Comparison of ENCODE assay signal across 25 mouse cellular contexts in the genomic region with DNA sequence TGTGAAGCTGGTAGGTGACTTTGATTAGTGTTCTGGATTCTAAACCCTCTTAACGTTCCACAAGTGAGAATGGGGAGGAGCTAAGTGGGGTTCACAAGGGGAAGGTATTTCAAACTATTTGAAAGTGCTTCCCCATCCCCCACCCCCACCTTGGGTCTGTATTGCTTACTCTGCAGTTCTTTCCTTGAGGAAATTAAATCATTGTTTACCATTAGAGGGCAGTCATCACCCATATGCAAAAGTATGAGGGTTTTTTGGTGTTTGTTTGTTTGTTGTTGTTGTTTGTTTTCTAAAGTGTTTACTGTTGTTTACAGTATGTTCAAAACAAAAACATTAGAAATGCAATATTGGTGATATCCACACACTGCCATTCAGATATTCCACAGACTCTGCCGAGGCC. TPM values are rescaled to one million over a fixed set of nuclear protein-coding genes. Genes with fewer than 3 reads are reported as not detected.
A peak's percentile ranks its signal among the peaks of the same experiment; 100 is the strongest.
DNase-seq lines count a peak whose midpoint lies in the region; ATAC-seq and TF ChIP-seq lines count a peak whose summit lies in the region.
"Had no signal": no experiment of that assay in that cellular context is flagged by ENCODE, and none has a peak within 500 bp of the region (broad histone marks: within the 10 kb centered on the region; RNA-seq: fewer than 3 reads in every experiment).

No protein-coding gene starts in this region.

- no peaks in the 10 kb centered on the region for H3K36me3 ChIP-seq in forebrain, postnatal 0 days (ENCODE audit: insufficient read depth)
- H3K36me3 ChIP-seq in forebrain, embryonic 10.5 days (replicated peaks), result no peaks in the 10 kb centered on the region
- H3K36me3 ChIP-seq: limb, embryonic 10.5 days; lung, embryonic 15.5 days; stomach, embryonic 15.5 days had no signal

- no peak overlapping the region for H3K4me2 ChIP-seq in forebrain, postnatal 0 days (ENCODE audit: low read depth)
- H3K4me2 ChIP-seq: forebrain, embryonic 13.5 days; heart, embryonic 11.5 days; hindbrain, embryonic 14.5 days; lung, embryonic 15.5 days; midbrain, embryonic 11.5 days; stomach, embryonic 15.5 days had no signal

- no peak for DNase-seq in forebrain, postnatal 0 days
- no peak for DNase-seq in forebrain, embryonic 10.5 days (ENCODE audit: extremely low spot score, low spot score)
- no peak for DNase-seq in layer of hippocampus, adult 2 months (ENCODE audit: low spot score in 2 of 2)
- DNase-seq in layer of hippocampus, postnatal 36 days, result no peak
- peak; percentile 24 for DNase-seq in A20 (ENCODE audit: low read depth, low spot score)
- DNase-seq in cerebellum, postnatal 10 days, result no peak
- no peak for DNase-seq in cerebellum, adult 11-12 months
- DNase-seq: adrenal gland, postnatal 25 days; cerebellum, adult 11 months; gastrocnemius, postnatal 25 days; heart, postnatal 14 days; kidney, adult 18-20 months; kidney, postnatal 14 days; lung, postnatal 4 days; right cerebral cortex, postnatal 25 days; thymus, adult 2 months had no signal

- no peaks in the 10 kb centered on the region for H3K27me3 ChIP-seq in forebrain, postnatal 0 days (ENCODE audit: insufficient read depth, low read length)
- H3K27me3 ChIP-seq in forebrain, embryonic 10.5 days (ENCODE audit: poor library complexity, severe bottlenecking), result no peaks in the 10 kb centered on the region
- H3K27me3 ChIP-seq: forebrain, embryonic 13.5 days; lung, embryonic 15.5 days; stomach, embryonic 15.5 days had no signal

- no peak overlapping the region for H3K9ac ChIP-seq in forebrain, postnatal 0 days
- H3K9ac ChIP-seq: forebrain, embryonic 13.5 days; hindbrain, embryonic 14.5 days; lung, embryonic 15.5 days; stomach, embryonic 15.5 days had no signal

- no peaks in the 10 kb centered on the region for H3K4me1 ChIP-seq in forebrain, postnatal 0 days (ENCODE audit: insufficient read depth)
- H3K4me1 ChIP-seq in forebrain, embryonic 10.5 days, result peaks cover 5% of the 10 kb centered on the region; the same call in 1 of the 2 replicates
- H3K4me1 ChIP-seq: forebrain, embryonic 13.5 days; limb, embryonic 10.5 days; lung, embryonic 15.5 days; stomach, embryonic 15.5 days had no signal

- H3K27ac ChIP-seq in forebrain, postnatal 0 days (ENCODE audit: low read depth, low read length), result no peak overlapping the region
- no peak overlapping the region for H3K27ac ChIP-seq in forebrain, embryonic 10.5 days
- no peak overlapping the region for H3K27ac ChIP-seq in layer of hippocampus, adult 2 months
- H3K27ac ChIP-seq: forebrain, embryonic 13.5 days; hindbrain, embryonic 14.5 days; limb, embryonic 10.5 days; lung, embryonic 15.5 days; stomach, embryonic 15.5 days had no signal

- TF ChIP-seq CTCF in forebrain, postnatal 0 days (IDR thresholded peaks at IDR 0.05; ENCODE audit: low read depth), result peak; percentile 49
- peak; percentile 60 for TF ChIP-seq CTCF in layer of hippocampus, adult 2 months (conservative IDR thresholded peaks at IDR 0.05)

- H3K4me3 ChIP-seq in forebrain, postnatal 0 days (ENCODE audit: low read depth, low read length), result no peak overlapping the region
- no peak overlapping the region for H3K4me3 ChIP-seq in forebrain, embryonic 10.5 days
- no peak overlapping the region for H3K4me3 ChIP-seq in layer of hippocampus, adult 2 months
- H3K4me3 ChIP-seq: forebrain, embryonic 13.5 days; limb, embryonic 10.5 days; lung, embryonic 15.5 days; myocyte; stomach, embryonic 15.5 days had no signal

- WGBS in forebrain, postnatal 0 days, result 14% methylated on average over 2 of the region's 2 CpGs
- 54% methylated on average over 2 of the region's 2 CpGs for WGBS in forebrain, embryonic 10.5 days

- H3K9me3 ChIP-seq in forebrain, postnatal 0 days (ENCODE audit: low read length), result no peaks in the 10 kb centered on the region
- H3K9me3 ChIP-seq in forebrain, embryonic 10.5 days, result no peaks in the 10 kb centered on the region
- H3K9me3 ChIP-seq: forebrain, embryonic 13.5 days; limb, embryonic 10.5 days; lung, embryonic 15.5 days; stomach, embryonic 15.5 days had no signal

- no peak for ATAC-seq in forebrain, postnatal 0 days
- ATAC-seq in granulocyte monocyte progenitor cell, adult 5-6 weeks (replicated peaks; ENCODE audit: poor library complexity, severe bottlenecking), result 0 out of 2 replicates have a peak, but pooled peaks have one; percentile 33
- ATAC-seq: forebrain, embryonic 13.5 days had no signal

RNA-seq across cellular contexts. Expression of gene Rpe, which starts 22.0 kb away (rescaled TPM):
- 22.9 and 32.7 TPM in 2 replicates for total RNA-seq in forebrain, postnatal 0 days (2014; rRNA removed)
- 19.5 and 21.6 TPM in 2 replicates for polyA plus RNA-seq in forebrain, postnatal 0 days (2015; fragmentation: Nextera tagmentation; extraction: Ambion mirVana)
- 53.4 and 56.0 TPM in 2 replicates for polyA plus RNA-seq in forebrain, embryonic 10.5 days (2016; fragmentation: Nextera tagmentation; extraction: Ambion mirVana)
- 10 to 100 TPM; 36.5 to 38.9 TPM for total RNA-seq in layer of hippocampus, adult 2 months (2021)
- 10 to 100 TPM; 38.9 to 39.3 TPM for total RNA-seq in layer of hippocampus, postnatal 36 days (2021)
- 65.5 and 81.7 TPM in 2 replicates for total RNA-seq in granulocyte monocyte progenitor cell, adult 5-6 weeks (2014; fragmentation: Nextera tagmentation)
- total RNA-seq in granulocyte monocyte progenitor cell, adult 5-6 weeks (2017), result 57.0 and 75.1 TPM in 2 replicates
